Mouse (Mus musculus) R1 (cell line): ENCODE measurements around the gene Fyn.

Source experiments
- DNase-seq: peaks from one replicate; pipeline ENCODE4 v3.0.0-alpha.2; 2018; ENCODE audit warnings: low read depth, low spot score

The Fyn gene

DNA sequence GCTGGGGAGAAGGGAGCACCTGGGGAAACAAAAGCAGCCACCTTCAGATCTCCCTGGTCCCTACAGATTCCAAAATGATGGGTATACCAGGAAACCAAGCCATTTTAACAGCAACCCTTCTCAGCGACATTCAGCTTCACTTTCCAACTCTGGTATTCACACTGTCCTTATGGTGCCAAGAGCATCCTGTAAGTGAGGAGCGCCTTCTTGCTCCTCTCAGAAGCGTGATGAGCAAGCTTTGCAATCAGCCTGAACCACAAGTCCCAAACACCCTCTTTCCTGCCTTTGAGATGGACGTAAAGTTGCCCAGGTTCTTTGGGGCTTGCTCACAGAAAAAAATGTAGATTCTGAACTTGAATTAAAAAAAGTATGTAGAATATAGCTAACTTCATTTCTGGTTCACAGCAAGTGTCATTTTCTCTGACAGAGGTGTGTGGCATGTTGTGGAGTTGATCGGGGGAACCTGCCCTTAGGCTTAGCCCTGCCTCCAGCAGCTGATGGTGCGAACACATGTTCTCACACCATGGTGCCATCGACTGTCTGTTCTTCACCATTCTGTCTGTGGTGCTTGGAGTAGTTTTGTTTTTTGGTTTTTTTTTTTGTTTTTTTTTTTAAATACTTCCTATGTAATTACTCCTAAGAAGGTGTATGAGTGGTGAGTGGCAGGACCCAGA lies 102.5 kb downstream of the Fyn start:
- DNase-seq: no peak

DNA sequence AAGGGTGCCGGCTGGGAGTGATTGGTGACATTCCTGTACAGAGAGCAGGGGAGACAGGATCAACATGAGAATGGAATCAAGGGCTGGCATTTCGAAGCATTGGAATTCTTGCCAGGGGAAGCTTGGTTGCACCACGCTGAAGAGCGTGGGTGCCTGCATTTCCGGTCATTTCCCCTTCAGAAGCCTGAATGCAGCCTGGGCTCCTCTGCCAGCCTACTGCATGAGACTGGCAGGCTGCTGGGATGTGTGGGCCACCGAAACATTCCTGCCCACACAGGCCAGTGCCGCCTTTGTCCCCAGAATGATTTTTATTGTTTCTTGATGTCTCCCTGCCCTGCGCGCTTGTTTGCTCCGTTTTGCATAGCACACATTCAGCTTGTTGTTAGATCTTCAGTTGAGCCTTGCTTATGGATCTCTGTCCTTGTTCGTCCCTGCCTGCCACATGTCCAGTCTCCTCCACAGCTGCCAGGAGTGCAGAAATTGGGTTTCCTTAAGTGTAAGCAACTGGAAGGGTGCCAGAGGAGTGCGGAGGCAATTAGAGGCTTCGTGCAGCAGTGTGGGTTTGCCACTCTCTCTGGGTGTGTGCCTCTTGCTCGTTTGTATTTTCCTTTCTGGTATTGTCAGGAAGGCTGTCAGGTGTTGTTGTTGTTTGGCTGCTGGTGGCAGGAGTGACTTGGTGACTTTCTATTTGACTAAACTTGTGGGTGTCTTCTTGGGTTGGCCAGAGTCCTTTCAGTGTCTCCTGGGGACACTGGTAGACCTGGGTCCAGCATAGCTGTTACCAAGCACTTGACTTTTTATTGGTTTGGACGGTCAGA lies 103.3 kb downstream of the Fyn start:
- DNase-seq: no peak

DNA sequence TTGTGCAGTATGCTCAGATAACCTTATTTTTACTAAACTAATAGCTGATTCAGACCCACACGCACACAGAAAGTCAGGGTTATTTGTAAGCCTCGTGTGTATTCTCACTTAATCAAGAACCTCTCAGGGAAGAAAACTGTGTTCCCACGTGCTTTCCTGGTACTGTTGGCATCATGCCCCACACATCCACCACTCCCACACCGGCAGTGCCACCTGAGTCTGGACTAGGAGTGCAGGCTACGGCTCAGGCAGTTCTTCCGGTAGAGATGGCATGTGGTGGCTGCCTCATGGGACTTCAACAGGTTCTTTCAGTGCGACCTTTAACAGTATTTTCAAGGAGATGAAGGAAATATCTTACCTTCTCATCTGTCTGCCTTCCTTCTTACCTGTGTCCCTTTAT lies 104.3 kb downstream of the Fyn start:
- no peak for DNase-seq

DNA sequence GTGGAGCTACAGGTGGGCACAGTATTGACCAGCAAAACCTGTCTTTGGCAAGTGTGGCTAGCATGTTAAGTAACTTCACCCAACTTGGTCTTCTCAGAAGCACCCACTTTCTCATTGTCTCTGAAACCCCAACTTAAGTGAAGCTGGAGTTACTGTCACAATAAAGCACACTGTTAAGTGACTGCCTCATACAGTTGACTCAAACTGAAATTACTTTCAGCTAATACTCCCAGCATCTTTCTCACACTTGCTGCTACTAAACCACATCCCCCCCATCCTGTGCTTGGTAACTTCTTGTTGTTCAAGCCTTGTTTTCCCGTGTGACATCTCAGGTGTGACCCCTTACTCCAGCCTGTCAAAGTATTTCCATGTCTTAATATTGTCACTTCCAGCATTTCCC lies 110.7 kb downstream of the Fyn start:
- no peak for DNase-seq

DNA sequence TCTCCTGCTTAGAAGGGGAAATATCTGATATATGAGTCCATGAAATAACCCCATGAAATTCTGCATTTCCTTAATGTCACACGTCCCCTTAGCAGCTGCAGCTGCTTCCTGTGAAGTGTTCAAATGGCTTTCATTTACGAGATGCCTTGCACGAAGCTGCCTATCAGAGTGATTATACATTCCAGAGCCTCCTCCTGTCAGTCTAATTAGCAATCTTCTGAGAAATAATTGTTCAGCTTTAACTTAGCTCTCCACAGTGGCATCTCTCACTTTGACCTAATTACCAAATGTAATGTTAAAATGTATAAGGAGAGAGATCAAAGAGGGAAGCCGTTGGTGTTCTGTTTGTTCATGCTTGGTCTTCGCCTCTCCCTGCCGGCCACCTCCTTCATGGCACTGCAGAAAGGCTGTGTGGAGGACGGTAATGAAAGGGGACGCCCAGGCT lies 115.7 kb downstream of the Fyn start:
- no peak for DNase-seq

DNA sequence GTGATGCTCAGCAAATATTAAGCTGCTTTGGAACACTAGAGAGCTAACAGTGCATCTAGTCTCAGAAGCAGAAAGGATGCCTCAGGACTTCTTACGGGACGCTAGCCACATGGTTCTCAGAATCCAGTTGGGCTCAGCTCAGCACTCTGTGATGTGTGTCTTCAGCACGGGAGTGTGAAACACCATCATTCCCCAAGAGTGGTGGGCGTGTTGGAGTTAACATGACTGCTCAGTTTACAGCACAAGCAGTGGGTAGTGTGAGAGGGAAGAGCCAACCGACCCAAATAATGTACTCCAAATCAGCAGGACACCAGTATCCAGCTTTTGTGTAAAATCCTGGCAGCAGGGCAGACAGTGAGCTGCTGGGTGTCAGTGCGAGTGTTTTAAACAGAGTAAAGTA lies 116.2 kb downstream of the Fyn start:
- no peak for DNase-seq

DNA sequence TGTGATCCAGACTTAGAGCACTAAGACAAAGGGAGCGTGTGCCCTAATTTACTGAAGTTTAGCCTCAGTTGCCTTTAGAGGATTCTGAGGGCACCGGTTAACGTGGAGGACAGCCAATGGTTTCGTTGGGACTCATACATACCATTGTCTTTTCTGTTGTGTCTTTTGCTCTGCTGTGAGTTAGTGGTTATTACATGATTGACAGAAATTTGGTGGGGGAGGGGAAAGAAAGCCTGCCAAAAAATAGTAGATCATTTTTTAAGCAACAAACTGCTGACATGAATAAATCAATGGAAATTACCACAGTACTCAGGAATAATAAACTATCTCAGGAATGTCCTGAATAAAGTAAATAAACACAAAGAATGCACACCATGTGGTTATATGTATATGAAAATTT lies 117.3 kb downstream of the Fyn start:
- DNase-seq: no peak

DNA sequence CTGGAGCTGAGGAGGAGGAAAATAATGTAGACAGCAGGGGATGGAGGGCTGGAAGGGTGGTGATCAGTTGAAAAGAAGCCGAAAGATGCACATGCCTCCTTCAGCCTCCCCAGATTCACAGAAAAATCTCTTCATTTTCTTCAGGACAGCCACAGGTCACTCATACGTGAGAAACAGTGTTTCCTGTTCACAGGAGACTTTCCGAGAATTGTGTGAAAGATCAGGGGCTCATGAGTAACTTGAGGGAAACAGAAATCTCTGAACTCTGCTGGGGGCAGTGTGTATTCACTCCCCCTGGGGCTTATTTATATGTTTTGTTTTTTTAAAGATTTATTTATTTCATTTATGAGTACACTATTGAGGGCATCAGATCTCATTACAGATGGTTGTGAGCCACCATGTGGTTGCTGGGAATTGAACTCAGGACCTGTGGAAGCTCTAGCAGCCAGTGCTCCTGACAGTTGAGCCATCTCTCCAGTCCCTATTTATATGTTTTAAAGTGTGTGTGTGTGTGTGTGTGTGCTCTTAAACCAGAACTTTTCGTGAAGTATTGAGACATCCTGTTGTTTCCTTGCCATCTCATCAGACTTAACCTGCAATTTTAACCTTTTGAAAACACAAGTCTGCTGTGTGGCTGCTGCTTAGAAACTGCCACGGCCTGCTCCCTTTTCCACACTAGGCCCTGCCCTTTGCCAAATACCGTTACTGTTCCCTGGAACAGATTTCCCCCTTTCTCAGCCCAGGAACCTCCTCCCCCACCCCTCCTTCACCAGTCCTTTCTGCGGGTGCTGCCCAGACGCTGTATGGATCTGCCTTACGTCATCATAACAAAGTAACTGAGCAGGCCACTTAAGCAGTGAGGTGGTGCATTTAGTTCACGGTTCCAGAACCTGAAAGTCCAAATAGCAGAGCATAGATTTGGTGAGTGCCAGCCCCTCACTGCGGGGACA lies 118.1 kb downstream of the Fyn start:
- DNase-seq: no peak

DNA sequence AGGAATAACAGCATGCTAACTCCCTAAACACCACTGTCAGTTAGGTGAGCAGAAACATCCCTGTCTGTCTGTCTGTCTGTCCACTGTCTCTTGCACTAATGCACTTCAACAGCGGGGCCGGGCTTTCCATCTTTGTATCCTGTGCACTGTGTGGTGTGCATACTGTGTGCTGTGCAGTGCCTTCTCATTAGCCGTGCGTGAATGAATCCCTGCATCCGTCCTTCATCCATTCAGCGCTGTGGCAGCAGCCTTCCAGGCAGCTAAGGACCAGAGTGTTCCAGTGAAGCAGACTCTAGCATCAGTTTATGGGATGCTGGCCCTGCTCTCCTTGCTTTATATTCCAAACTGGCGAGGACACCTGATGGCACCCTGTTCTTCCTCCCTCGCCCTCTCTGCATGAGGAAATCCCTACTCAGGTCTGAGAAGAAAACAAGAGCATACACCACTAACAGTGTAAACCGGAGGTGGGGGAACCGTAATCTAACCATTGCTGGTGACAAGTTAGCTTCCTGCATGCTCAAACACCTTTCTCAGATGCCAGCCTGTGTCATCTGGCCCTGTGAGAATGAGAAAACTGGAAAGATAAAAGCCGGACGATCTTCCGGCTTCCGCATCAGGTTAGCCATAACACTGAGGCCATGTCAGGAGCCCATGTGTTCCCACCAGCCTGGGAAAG lies 119.2 kb downstream of the Fyn start:
- DNase-seq: no peak

DNA sequence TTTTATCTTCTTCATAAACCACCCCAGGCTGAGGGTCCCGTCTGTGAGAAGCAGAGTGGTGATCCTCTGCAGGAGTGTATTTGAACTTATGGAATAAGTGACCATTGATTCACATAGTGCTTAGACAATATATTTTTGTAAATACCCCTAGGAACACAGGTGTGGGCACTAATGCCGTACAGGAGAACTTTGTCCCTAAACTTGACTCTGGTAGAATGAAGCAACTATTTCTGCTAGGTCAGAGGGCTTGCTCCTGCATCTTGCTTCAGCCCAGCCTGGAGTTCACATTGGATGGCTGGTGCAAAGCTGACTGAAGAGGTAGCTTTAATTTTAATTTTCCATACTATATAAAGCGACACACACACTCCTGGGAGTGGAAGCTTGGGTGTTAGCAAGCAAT lies 119.9 kb downstream of the Fyn start:
- no peak for DNase-seq

DNA sequence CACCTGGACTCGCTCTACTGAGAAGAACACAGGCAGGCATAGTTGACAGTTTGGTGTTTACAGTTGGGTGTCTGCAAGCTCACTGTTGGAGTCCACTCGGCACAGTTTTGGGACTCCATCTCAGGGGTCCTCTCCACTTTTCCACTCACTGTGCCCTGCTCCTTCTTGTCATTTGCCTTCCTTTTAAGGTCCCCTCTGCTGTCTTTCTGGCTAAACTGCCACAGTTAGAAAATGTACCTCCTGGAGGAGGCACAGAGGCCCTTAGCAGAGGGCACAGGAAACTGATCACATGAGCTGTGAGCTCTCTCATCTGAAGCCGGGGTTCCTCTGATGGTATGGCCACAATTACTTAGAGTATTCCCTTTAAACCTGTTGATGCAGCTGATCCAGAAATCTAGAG lies 120.3 kb downstream of the Fyn start:
- DNase-seq: no peak

DNA sequence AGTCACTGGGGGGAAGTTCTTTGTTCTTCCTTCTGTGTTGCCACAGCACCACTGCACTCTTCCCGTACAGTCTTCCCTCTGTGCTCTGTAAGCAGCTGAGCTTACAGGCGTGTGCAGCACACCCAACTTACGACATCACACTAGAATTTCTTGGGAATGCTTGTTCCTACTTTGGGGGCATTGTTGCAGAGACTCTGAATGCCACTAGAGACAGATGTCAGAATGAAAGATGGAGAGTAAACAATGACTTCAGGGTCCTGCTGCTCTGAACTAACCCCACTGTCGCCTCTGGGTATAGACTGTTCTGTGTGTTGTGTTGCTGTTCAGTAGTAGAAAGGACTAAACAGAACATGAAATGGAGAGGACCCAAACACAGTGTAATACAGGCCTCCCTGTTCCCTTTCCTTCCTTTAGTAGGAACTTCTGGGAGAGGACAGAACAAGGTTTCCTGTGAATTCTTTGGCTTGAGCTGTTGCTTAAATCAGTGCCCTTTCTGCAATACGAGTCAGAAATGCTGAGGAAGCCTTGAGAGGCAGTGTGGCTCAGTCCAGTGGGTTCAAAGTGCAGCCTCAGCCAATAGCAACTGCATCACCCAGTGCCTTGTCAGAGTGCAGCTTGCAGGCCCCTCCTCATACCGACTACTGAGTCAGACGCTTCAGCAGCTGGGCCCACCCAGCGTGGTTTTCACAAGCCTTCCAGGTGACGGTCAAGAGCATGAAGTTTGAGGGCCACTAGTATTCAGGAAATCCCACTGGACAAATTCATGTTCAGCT lies 121.9 kb downstream of the Fyn start:
- no peak for DNase-seq

DNA sequence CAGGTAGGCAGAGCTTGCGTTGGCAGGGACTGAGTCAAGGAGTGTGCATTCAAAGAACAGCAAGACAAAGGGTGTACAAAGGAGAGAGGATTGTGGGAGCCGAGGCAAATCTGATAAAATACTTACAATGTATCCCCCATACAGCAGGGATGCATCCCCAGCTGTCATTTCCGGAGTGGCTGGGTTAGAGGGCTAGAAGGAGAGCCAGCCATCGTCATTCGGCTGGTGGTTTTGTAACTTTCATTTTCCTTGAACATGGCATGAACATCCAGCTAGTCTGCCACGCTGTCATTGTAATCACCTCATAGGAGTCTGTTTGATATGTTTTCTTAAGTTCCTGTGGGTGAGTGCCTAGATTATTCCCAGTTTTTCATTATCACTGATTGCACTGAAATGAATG lies 123.5 kb downstream of the Fyn start:
- no peak for DNase-seq

DNA sequence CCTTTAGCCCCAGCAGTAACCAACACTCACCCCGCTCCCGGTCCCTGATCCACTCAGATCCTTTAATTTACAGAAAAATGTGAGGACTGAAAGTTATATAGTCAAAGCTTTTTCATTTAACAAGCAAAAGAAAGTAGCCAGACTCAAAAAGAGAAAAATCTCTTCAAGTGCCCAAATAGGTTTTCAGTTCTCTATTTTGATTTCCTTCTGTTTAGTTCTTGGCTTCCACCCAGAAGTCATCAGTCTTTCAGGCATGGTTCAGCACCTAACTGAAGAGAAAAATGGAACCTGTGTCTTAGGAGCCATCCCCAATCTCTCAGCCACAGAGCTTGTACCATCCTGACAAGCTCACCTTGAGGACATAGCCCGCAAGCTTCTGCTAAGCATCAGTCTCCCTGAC lies 124.4 kb downstream of the Fyn start:
- DNase-seq: no peak

DNA sequence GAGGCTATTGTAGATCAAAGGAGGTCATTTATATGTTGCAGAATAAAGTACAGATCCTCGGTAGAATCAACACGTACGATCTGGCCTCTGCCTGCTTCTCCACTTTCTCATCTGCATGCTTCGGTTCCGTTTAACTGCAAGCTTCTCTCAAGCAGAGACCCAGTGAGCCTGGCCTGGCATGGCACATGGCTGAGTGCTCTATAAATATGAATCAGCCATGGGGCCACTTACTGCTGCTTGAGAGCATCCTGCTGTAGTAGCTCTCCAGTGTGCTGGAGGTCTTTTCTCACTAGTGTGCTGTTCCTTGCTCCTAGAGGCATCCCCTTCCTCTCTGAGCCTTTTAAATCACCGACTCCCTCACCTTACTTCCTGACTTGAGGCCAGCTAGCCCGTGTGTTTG lies 130.0 kb downstream of the Fyn start:
- no peak for DNase-seq

DNA sequence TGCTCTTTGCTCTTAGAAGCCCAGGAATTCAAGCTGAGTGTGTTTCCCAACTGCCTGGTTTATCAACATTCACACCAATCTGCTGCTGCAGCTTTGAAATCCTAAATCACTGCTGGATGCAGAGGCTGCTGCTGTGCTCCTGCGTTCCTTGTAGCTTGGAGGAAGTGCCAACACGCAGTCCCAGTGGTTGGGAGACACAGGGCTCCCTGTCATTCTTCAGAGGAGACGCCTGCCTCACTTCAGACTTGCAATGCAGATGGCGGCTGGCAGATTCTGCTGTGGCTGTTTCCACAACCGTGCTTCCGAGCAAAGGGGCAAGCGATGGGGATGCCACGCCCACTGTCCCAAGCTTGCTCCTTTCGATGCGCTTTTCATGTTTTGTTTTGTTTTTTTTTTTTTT lies 132.9 kb downstream of the Fyn start:
- DNase-seq: peak; percentile 50

DNA sequence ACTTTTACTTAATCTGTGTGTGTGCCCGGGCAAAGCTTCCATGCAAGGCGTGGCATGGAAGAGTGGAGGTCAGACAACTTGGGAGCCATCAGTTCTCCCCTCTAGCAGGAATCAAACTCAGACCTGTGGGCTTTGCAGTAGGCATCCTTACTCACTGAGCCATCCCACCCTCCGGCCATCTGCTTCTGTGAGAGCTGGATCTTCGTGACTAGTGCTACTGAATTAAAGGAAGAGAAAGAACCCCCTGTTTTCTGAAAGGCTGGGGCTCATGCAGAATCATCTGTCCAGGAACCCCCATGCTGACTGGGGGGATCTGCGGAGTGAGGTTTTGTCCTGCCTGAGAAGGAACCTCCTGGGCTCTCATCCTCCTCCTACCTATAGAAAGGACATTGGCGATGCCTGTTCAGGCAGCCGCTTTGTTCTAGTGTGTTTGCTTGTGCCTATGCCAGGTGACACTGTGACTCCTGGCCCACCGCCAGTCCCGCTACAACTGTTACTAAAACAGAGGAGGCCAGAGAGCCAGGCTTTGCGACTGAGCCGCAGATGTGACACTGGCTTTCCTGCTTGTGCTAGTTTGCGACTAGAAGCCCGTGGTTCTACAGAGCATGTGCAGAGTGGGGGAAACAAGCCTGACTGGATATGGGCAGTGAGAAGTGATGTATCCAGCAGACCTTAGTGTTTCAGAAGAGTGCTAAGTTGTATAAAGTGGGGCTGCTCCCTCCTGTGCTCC lies 133.5 kb downstream of the Fyn start:
- peak; percentile 34 for DNase-seq

DNA sequence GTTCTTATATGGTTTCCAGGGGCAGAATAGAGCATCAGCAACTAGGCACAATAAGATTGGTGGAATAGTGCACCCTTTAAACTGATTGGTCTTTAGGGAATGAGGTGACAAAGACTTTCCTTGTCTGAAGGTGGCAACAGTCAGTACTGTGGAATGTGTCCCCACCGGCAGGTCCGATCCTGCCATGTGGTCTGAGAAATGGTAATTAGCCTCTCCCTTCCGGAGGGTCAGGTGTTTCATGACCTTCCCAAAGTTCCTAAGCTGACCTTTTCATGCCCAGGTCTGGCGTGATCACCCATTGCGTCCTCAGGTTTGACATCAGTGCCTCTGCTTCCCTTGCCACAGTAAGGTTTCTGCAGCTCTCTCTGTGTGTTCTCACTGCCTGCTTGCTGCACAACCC lies 134.7 kb downstream of the Fyn start:
- DNase-seq: peak; percentile 85

DNA sequence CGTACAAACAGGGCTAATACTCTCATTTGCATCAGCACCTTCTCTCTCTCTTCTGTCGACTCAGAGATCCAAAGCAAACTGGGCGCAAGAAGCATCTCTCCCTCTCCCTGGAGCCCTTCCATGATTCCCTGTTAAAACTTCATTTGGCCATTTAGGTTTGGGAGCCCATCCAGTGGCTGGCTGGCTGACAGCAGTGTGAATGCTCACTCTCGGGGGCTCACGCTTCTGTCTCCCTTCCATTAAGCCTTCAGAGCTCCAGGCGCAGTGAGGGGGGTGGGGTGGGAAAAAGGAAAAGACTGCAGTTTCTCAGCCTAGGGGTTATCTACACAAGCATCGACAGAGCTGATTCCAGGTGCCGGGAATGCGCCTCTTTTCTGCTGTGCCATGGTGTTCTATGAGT lies 136.4 kb downstream of the Fyn start:
- DNase-seq: peak; percentile 16

DNA sequence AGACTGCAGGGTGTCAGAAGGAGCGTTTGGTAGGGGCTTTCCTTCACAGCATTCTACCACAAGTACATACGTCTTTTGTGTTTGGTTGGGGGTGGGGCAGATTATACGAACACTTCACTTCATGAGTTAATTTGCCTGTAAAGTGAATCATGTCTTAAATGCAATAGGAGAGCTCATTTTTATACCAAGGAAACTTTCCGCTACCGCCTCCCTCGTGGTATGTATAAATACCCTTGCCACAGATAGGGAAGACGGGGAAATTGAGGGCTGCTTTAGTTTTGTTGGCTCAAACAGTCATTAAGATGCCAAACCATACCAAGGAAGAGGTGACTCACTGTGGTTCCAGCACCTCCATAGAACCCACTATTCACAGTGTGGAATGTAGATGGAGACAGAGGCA lies 137.0 kb downstream of the Fyn start:
- DNase-seq: no peak
